Mouse (Mus musculus): ENCODE data around the gene Fank1.

The Fank1 gene

GRCm38 (mm10) chr7:133776626-133776996 lies at the start of gene Fank1:
TSS of gene Fank1 (plus strand) at chr7:133776861.
- peak; percentile 72 for DNase-seq (ENCODE audit: low spot score)

GRCm38 (mm10) chr7:133727027-133727426 lies 49.6 kb upstream of the Fank1 start:
- DNase-seq (ENCODE audit: low spot score): no peak

- no peak for DNase-seq (ENCODE audit: low spot score)
Measured at GRCm38 (mm10) chr7:133729351-133729750, 47.3 kb upstream of the Fank1 start.

- no peak for DNase-seq (ENCODE audit: low spot score)
Measured at GRCm38 (mm10) chr7:133730324-133731191, 46.1 kb upstream of the Fank1 start.

GRCm38 (mm10) chr7:133731971-133732645 lies 44.6 kb upstream of the Fank1 start:
- DNase-seq (ENCODE audit: low spot score): no peak

GRCm38 (mm10) chr7:133740558-133740957 lies 36.1 kb upstream of the Fank1 start:
- DNase-seq (ENCODE audit: low spot score): no peak

GRCm38 (mm10) chr7:133742530-133743325 lies 33.9 kb upstream of the Fank1 start:
- no peak for DNase-seq (ENCODE audit: low spot score)

GRCm38 (mm10) chr7:133743611-133744010 lies 33.0 kb upstream of the Fank1 start:
- no peak for DNase-seq (ENCODE audit: low spot score)

- no peak for DNase-seq (ENCODE audit: low spot score)
Measured at GRCm38 (mm10) chr7:133744209-133744608, 32.5 kb upstream of the Fank1 start.

- no peak for DNase-seq (ENCODE audit: low spot score)
Measured at GRCm38 (mm10) chr7:133744701-133745100, 32.0 kb upstream of the Fank1 start.

- no peak for DNase-seq (ENCODE audit: low spot score)
Measured at GRCm38 (mm10) chr7:133747372-133747771, 29.3 kb upstream of the Fank1 start.

- DNase-seq (ENCODE audit: low spot score): no peak
Measured at GRCm38 (mm10) chr7:133748753-133749152, 27.9 kb upstream of the Fank1 start.

GRCm38 (mm10) chr7:133750666-133751065 lies 26.0 kb upstream of the Fank1 start:
- DNase-seq (ENCODE audit: low spot score): no peak

GRCm38 (mm10) chr7:133751163-133751562 lies 25.5 kb upstream of the Fank1 start:
- DNase-seq (ENCODE audit: low spot score): no peak

- no peak for DNase-seq (ENCODE audit: low spot score)
Measured at GRCm38 (mm10) chr7:133757961-133758455, 18.7 kb upstream of the Fank1 start.

- no peak for DNase-seq (ENCODE audit: low spot score)
Measured at GRCm38 (mm10) chr7:133758716-133759115, 17.9 kb upstream of the Fank1 start.

- DNase-seq (ENCODE audit: low spot score): no peak
Measured at GRCm38 (mm10) chr7:133759611-133760353, 16.9 kb upstream of the Fank1 start.

- DNase-seq (ENCODE audit: low spot score): no peak
Measured at GRCm38 (mm10) chr7:133762696-133763095, 14.0 kb upstream of the Fank1 start.

GRCm38 (mm10) chr7:133764425-133764824 lies 12.2 kb upstream of the Fank1 start:
- no peak for DNase-seq (ENCODE audit: low spot score)

- no peak for DNase-seq (ENCODE audit: low spot score)
Measured at GRCm38 (mm10) chr7:133765240-133765848, 11.3 kb upstream of the Fank1 start.

- DNase-seq (ENCODE audit: low spot score): no peak
Measured at GRCm38 (mm10) chr7:133765849-133766243, 10.8 kb upstream of the Fank1 start.

Measured in urinary bladder, postnatal 10 days (tissue).